Mouse (Mus musculus) ES-Bruce4 (cell line): ENCODE results near the gene Kctd6.

Experiments
- CTCF ChIP-seq: IDR thresholded peaks from one replicate; pipeline ENCODE4 v1.8.1; 2011; ENCODE audit warnings: low read depth, low read length
- EP300 ChIP-seq: IDR thresholded peaks from 2 replicates; pipeline ENCODE4 v1.6.1; 2011; ENCODE audit warnings: low read depth, low read length; ENCODE audit not compliant: insufficient read depth
- POLR2A ChIP-seq: IDR thresholded peaks from one replicate; pipeline ENCODE4 v1.8.1; 2011; ENCODE audit warnings: low read length; ENCODE audit not compliant: insufficient read depth

DNA sequence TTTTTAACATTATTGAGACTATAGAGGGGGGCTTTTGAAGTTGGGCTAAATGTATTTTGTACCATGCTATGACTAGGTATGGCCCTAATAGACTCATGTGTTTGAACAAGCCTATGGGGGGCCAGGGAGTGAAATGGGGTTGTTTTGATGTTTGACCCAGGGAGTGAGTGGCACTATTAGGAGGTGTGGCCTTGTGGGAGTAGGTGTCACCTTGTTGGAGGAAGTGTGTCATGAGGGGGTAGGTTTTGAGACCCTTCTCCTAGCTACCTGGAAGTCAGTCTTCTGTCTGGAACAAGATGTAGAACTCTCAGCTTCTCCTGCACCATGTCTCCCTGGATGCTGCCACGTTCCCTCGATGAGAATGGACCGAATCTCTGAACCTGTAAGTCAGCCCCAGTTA is 23.4 kb upstream of the Kctd6 start:
- TF ChIP-seq CTCF (no peak), POLR2A (no peak), EP300 (no peak)
